Mouse (Mus musculus): Measurements from ENCODE around the gene Msi2.

Msi2 gene

GRCm38 (mm10) chr11:88590647-88591046, 127.7 kb downstream of the Msi2 start:
- DNase-seq (ENCODE audit: low spot score), result no peak

DNA sequence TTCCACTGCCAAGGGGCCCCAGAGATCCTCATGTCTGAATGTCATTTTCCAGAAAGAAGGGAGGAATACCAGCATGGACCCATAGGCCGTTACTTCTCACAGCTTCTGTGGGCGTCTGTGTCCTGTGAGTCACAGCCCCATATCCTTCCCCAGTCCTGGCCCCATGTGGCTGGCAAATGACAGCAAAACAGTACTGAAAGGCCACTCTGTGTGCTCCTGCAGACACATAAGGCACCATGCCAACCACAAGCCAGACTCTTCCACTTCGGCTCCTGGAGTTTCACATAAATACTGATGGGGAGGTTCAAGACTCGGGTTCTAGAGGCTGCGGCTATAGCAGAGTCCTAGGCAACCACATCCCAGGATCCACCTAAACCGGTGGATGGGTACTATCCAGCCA, 128.7 kb downstream of the Msi2 start:
- no peak for DNase-seq (ENCODE audit: low spot score)

GRCm38 (mm10) chr11:88588688-88589210, 129.6 kb downstream of the Msi2 start:
- DNase-seq (ENCODE audit: low spot score), result no peak

DNA sequence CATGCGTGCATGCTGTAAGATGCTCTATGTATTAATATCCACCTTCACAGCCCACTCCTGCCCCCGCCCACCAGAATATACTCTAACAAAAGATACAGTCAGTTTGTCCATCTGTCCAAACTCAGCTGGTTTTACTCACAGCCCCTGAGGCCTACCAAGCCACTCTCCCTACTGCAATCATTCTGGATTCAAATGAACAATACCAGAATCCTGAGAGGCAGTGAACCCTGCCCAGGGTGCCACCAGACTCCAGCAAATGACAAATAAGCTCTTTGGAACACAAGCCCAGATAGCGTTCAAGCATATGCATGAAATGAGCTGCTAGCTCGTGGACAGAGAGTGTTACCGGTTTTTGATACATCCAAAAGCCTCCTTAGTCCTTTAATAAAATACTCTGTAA, 130.6 kb downstream of the Msi2 start:
- DNase-seq (ENCODE audit: low spot score), result no peak

- DNase-seq (ENCODE audit: low spot score), result no peak
Measured at GRCm38 (mm10) chr11:88585880-88586279, 132.4 kb downstream of the Msi2 start.

DNA sequence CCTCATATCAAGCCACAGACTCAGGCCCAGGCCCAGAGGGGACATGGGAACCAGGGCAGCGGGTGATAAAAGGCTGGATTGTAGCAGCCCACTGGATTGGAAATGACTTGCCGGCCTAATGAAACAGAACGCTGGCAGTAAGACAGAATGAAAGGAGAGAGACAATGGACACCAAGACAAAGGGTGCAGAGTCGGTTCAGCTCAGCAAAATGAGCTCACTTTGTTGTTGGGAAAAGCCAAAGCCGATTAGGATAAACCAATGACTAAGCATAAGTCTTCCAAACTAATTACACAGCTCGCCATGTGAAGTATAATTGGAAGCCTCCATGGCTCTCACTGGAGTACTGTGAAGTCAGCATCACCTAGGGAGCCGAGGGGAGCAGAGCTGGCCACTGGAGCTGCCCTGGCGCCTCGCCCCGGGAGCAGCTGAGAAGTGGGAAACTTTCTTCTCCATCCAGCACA, 133.1 kb downstream of the Msi2 start:
- peak; percentile 85 for DNase-seq (ENCODE audit: low spot score)

GRCm38 (mm10) chr11:88583866-88584265, 134.4 kb downstream of the Msi2 start:
- peak; percentile 48 for DNase-seq (ENCODE audit: low spot score)

DNA sequence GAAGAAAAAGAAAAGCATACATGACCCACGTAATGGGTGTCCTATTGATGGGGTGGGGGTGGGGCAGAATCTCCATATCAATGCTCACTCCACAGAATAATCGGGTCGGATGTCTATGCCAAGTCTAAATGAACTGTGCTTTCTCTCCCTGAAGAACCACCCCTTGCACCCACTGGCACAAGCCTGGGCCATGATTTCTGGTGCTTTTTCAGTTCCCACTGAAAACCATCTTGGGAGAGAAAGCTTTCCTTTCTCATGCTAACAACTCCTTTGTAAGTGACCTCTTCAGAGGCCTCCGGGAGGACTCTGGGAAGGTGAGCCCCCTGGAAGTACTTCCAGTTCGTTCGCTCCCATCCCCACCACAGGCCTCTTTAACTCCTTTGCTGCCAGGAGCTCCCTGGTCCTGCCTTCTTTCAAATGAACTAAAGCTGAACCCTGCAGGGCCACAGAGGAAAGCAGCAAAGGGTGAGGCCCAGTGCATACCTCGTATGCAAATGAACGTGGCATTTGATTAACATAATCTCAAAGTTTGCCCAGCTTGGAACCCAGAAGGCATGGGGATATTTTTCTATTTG, 135.0 kb downstream of the Msi2 start:
- peak; percentile 76 for DNase-seq (ENCODE audit: low spot score)

DNA sequence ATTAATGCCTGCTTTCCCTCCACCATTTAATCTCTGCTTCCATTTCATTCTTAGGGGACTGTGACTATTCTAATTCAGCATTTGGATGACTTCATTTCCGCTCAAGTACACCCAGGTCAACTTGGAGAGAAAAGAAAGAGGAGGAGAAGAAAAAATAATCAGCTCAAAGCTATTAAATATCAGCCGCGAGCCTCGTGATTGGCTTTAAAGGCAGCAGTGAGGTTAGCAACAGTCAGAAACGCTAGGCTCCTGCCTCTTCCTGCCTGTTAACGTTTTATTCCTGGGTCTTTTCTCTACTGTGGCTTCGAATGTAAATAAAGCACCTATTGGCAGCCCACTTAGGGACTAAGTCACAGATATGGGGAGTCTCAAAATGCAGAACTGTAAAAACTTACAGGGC, 135.5 kb downstream of the Msi2 start:
- DNase-seq (ENCODE audit: low spot score), result no peak

GRCm38 (mm10) chr11:88582021-88582707, 136.1 kb downstream of the Msi2 start:
- DNase-seq (ENCODE audit: low spot score), result peak; percentile 66

- no peak for DNase-seq (ENCODE audit: low spot score)
Measured at GRCm38 (mm10) chr11:88581375-88581774, 136.9 kb downstream of the Msi2 start.

- no peak for DNase-seq (ENCODE audit: low spot score)
Measured at GRCm38 (mm10) chr11:88578700-88579099, 139.6 kb downstream of the Msi2 start.

GRCm38 (mm10) chr11:88577076-88577475, 141.2 kb downstream of the Msi2 start:
- DNase-seq (ENCODE audit: low spot score), result no peak

GRCm38 (mm10) chr11:88576233-88576998, 141.9 kb downstream of the Msi2 start:
- DNase-seq (ENCODE audit: low spot score), result no peak

DNA sequence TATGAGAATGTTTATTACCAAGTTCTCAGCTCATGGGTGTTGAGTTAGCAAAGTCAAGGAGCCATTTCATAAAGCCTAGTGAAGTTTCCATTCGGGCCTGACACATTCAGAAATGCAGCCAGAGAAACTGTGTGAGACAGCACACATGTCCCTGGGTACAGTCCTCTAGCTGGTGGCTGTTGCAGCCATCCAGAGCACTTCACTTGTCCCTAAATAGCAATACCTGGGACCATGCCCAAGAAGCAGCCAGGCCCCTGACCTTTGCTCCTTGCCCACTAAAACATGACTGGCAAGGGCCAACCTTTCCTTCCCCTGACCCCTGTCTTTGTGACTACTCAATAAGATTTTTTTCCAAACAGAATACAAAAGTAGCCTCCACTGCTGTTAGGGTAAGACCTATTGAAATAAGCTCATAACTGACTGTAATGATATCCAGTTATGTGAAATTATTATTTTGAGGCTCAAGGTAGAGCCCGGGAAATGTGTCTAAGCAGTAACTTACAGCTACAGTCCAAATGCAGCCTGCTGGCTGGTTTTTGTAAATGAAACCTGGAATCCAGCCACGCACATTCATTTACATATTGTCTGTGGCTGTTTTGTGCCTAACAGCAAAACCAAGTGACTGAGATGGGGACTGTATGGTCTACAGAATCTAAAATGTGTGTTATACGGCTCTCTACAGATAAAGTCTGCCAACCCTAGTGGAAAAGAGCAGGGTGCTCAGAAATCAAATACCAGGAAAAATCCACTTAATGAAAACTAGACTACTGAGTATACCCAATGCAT, 143.5 kb downstream of the Msi2 start:
- no peak for DNase-seq (ENCODE audit: low spot score)

- DNase-seq (ENCODE audit: low spot score), result no peak
Measured at GRCm38 (mm10) chr11:88573013-88573412, 145.3 kb downstream of the Msi2 start.

- peak; percentile 43 for DNase-seq (ENCODE audit: low spot score)
Measured at GRCm38 (mm10) chr11:88572461-88572860, 145.9 kb downstream of the Msi2 start.

DNA sequence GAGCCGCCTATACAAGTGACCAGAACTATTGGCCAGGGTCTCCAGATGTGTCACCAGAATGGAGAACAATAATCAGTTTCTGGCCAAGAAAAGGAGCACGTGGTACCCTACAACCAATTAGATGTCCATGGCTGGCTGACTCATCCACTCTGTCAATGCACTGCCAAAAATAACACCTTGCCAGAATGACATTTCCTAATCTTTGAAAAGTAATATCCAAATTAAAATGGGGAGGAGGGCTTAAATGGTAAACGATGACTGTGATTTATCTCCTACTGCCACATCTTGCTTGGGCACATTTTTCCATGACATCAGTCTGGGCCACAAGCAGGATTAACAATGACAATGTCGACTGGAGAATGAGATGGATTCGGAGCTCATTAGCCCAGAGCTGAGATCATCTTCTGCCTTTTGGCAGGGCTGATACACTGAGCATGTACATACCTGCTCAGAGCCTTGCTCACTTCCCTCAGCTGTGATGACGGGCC, 147.6 kb downstream of the Msi2 start:
- DNase-seq (ENCODE audit: low spot score), result no peak

- DNase-seq (ENCODE audit: low spot score), result no peak
Measured at GRCm38 (mm10) chr11:88566613-88567606, 151.4 kb downstream of the Msi2 start.

DNA sequence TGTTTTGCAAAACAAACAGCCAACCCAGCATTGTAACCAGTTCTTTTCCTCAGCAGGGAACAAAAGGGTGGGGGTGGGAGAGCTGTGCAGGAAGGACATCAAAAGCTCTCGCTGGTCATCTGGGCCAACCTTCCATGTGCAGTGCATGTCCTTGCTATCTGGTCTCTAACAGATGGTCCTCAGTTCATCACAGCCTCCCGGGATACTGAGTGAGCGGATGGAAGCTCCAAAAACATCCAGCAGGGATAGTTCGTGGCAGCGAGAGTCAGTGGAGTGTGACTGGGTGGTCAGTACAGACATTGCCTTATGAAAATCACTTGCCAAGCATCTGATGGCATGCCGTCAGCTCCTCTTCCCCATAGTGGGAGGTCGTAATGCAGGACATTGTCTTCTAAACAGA, 153.5 kb downstream of the Msi2 start:
- no peak for DNase-seq (ENCODE audit: low spot score)

GRCm38 (mm10) chr11:88564363-88564762, 153.9 kb downstream of the Msi2 start:
- no peak for DNase-seq (ENCODE audit: low spot score)

Data from embryo, embryonic 10 days (tissue).